Mouse (Mus musculus) frontal cortex, postnatal 36 days (tissue): Measurements from ENCODE around the gene Zgrf1.

Experiments used
- DNase-seq, 2 experiments: peaks; one replicate each; pipeline ENCODE4 v3.0.0; 2022; ENCODE audit warnings: low spot score in 2 of 2

Zgrf1 gene

DNA sequence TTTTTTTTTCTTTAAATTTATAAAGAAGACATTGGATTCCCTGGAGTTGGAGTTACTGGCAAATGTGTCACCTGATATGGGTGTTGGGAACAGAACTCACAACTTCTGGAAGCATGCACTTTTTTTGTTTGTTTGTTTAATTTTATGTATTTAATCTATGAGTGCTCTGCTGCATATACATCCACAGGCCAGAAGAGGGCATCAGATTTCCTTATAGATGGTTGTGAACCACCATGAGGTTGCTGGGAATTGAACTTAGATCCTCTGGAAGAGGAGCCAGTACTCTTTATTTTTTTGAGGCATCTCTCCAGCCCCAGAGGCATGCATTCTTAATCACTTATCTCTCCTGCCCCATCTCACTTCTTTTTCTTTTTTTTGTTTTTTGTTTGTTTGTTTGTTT is 4.9 kb downstream of the Zgrf1 start:
- DNase-seq = no peak

DNA sequence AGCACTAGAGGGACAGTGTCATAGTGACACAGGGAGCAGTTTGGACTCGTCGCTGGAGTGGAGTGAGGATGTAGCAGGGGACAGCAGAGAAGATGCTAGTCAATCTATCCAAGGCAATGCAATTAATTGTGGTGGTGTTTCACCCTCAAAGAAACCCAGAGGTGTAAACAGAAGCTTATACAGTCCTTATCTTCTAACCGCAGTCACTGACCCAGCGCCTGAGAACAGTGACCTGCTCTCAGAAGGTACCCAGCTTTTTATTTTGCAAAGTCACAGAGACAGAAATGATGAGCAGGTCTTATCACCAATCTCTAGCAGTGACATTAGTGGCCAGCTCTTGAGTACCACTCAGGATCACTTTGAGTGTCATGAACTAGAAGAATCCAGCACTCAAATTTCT is 9.7 kb downstream of the Zgrf1 start:
- DNase-seq = no peak

DNA sequence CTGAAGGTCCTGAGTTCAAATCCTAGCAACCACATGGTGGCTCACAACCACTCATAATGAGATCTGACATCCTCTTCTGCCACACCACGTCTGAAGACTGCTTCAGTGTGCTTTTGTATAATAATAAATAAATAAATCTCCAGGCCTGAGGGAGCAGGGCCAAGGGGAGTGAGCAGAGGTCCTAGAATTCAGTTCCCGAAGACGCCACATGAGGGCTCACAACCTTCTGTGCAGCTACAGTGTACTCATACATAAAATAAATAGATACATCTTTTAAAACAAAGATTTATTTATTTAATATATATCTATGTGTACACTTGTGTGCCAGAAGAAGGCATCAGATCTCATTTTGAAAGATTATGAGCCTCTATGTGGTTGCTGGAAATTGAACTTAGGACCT is 11.8 kb downstream of the Zgrf1 start:
- no peak for DNase-seq

DNA sequence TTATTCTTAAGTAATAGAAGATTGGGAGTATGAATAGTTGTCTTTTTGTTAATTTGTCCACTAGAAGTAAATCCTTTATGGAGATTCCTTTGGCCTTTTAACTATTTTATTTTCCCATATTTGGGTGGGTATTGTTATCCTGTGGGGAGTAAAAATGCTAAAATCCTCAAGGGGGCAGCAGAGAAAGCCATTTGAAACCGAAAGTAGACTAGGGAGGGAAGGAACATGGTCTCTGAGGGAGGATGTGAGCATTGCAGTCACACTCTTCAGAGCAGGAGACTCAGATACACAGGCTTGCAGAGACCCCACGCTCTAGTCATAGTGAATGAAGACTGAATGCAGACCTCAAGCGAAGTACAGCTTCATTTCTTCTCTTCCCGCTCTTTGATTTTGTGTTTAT is 19.3 kb downstream of the Zgrf1 start:
- DNase-seq = peak; percentile 19 to 60

DNA sequence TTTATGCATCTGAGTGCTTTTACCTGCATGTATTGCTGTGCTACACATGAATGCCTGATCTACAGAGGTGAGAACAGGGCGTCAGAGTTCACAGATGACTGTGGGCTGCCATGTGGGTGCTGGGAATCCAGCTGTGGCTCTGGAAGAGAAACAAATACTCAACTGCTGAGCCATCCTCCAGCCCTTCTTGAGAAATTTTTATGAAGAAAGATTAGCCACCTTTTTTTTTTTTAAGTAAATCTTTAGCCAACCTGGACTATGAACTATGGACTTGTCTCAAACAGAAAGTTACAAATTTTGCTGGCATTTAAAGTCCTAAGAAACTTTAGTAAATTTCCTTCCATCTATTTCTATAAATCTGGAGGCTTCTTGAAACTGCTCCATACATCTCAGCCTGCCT is 43.8 kb downstream of the Zgrf1 start:
- no peak for DNase-seq

DNA sequence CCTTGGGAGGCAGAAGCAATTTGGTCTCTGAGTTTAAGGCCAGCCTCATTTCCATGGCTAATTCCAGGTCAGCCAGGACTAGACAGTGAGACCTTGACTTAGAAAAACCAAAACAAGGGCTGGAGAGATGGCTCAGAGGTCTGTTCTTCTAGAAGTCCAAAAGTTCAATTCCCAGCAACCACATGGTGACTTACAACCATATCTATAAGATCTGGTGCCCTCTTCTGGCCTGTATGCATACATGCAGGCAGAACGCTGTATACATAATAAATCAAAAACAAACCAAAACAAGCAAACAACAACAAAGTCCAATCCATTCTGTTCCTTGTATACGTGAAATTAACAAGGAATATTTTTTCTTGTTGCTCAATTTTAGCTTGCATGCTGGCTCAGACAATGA is 54.8 kb downstream of the Zgrf1 start:
- no peak for DNase-seq

DNA sequence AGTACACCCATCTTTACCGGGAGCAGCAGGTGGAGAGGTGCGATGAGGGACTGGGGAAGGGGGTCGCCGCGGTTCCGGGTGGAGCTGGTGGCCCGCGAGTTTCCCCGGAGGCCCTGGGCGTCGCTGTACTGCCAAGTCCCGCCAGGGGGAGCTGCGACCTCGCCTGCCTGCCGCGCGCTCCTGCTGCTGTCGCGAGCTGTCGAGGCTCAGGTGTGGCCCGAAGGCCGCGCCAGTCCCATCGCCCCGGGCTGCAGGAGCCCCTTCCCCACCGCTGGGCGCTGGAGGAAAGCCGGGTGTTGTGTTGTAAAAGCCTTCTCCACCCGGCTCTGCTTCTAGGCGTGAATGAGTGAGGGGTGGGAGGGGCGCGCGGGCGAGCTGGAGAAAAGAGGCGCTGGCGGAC is 72.0 kb downstream of the Zgrf1 start:
- peak in 1 of 2 experiments; percentile 51 for DNase-seq

DNA sequence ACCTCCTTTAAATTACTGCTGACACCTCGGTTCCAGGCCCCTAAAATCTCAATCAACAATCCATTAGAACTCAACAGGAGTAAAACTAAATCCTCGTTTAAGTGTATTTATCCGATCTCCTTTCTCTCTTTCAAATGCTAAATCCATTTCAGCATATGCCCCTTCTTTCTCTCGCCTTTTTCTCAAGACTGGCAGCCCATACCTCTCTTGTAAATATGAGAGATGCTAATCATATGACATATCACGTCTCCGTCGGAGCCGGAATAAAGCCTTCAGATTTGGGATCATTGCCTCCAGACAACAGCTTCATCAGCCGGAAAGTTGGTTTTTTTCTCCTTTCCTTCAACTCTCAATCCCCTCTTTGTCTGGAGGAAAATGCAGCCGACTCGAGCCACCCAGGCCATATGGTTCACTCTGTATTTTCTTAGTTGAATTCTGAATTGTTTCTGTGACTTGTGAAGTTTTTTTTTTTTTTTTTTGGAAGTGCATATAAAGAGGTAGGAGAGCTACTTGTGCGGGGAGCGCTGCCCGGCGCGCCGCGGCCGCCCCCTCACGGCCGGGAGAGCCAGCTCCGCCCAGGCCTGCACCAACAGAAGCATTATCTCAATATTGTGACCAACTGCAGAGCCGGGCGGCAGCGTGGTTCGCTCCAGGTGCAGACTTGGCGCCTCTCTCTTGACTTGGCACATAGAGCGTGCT is 72.6 kb downstream of the Zgrf1 start:
- DNase-seq = peak in 1 of 2 experiments; percentile 11

DNA sequence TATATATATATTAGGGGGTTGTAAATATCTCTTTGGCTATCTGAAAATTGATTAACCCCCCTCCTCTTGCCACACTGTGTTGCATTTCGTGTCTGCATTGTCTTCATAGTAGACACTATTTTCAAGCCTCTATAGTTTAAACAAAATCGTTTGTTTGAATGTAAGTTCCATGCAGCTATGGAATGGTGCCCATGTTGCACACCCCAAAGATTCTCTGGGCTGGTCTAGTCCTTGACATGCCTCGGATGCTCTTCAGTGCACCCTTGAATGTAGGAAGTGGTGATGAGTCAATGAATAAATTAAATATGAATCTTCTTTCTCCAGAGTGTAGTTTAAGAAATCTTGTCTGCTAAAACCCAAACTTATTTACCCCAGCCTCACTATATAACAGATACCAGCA is 73.2 kb downstream of the Zgrf1 start:
- no peak for DNase-seq

DNA sequence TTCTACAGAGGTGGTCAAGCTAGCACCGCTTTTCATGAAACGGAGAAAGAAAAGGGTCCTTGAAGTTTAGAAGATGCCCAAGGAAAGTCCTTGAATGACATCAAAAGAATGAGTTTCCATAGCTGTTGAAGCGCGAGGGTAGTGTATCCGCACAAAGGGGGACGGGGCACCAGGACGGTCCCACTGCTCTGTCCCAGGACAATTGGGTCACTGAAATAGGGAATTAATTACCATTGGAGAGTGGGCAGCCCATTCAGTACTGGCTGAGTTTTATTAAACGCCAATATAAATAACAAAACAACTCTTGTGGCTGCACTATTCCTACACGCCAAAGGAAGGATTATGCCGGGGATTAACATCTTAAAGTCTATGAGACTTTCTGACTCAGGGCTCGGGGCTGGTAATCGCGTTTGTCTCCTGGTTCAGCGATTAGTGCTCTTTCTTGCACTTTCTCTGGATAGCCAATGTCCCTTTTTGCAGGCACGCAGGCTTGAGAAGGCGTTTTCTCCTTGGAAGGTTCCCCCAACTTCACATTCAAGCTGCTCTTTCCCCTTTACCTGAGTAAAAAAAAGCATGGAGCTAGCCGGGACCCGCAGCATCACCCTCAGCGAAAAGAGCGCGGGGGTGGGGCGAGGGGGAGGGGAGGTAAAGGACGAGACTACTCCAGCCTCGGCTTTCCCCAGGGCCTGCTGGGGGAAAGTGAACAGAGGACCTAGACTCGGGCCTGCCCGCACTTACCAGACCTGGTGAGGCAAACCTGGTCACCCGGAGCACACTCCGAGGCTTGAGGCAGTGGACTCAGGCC is 74.1 kb downstream of the Zgrf1 start:
- no peak for DNase-seq

DNA sequence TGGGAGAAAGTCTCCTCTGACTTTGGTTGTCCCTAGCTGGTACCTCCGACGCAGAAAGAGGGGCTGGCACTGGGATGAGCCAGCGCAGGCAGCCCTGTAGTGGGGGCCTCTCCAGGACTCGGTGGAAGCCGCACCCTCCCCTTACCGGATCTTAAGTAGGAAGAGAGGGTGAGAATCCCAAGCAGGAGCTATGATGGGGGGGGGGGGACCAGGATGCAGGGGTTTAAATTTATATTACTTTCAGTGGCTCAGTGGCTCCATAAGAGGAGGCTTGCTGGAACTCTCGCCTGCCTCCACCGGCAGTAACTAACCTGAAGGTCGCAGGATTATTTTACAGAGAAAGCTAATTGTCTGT is 74.6 kb downstream of the Zgrf1 start:
- DNase-seq = no peak

DNA sequence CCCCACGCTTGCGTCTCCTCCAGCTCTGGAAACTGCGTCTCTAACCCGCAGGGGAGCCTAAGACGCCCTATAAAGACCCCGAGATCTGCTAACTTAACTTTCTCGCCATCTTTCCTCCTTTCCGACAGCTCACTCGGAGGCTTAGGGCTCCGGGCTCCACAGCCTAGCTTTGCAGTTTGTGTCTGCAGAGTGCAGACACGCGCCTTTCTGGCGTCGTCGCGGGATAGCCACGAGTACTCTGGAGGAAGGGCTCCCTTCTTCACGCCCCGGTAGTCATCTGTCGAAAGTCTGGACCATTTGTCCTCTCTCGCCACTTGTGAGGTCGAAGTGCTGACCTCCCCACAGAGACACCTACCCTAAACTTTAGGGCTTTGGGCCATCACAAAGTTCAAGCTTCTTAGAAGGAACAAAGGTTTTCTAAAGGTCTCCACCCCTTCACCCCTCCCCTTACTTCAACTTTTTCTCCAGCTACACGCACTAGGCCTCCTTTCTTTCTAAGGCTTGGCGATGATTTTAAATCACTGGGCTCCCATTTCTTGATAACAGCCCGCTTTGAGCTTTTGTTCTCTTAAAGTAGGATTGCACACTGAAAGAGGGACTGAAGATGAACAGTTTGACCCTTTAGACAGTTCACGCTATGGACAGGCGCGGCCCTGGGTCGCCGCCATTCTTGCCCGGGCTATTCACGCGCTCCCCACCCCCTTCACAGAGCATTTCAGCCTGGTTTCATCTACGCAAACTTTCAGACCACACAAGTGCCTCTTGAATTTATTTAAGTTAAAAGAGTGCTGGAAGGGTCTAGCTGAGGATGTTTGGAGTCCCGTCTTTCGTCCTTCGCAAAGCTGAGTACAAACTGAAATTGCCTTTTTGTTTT is 75.3 kb downstream of the Zgrf1 start:
- DNase-seq = no peak

DNA sequence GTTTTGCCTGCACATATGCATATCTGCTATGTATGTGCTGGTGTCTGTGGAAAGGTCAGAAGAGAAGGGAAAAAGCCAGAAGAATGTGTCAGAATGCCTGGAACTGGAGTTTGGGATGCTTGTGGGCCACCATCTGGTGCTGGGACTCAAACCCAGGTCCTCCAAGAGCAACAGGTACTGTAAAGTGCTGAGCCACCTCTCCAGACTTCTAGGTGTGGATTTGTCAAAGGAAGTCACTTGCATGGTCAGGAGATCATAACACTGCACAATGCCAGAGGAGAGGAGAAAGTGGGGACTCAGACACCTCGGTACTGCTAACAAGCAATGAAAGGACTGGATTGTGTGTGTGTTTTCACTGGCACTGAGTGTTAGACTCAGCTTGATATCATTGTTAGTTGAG is 76.9 kb downstream of the Zgrf1 start:
- DNase-seq = no peak

DNA sequence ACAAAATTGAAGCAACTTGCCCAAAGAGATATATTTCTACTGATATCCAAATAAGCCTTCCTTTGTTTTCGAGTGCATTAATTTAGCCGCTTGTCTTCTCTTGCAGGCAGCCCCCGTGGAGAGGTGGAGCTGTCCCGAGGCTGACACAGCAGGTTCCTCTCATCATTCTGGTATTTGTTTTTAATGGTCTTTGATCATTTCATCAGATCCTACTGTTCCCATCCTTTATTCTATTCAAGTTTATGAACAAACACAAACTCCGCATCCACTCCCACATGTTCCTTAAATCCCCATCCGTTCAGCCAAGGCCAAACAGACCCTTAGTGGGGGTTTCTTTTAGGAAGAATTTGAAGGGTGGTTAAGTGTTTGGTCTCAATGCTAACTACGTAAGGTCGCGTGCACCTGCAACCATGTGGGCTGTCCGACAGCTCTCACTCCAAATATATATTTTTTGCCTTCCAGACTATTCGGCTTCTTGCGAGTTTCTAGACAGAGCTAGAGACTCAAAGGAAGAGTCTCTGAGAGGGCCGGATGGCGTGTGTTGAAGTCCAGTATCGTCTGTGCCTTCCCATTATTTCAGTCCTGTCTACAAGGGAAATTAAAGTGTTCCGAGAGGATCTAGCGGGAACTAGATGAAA is 77.6 kb downstream of the Zgrf1 start:
- no peak for DNase-seq

DNA sequence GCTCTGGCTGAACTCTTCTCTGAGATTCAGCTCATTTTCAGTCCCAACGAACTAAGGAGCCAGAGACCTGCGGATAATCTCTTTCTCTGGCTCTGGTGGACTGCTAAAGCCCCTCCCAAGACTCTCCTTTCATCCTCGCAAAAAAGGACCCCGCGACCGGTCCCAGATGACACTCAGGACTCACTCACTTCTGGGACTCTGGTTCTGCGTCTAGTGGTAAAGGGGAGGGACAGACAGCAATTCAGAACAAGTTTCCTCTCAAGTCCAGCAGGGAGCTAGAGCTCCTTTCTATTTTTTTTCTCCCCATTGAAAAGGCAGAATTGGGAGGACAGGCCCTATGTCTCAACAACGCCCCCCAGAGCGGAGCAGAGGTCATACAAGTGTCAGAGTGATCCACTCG is 78.3 kb downstream of the Zgrf1 start:
- DNase-seq = peak in 1 of 2 experiments; percentile 8

DNA sequence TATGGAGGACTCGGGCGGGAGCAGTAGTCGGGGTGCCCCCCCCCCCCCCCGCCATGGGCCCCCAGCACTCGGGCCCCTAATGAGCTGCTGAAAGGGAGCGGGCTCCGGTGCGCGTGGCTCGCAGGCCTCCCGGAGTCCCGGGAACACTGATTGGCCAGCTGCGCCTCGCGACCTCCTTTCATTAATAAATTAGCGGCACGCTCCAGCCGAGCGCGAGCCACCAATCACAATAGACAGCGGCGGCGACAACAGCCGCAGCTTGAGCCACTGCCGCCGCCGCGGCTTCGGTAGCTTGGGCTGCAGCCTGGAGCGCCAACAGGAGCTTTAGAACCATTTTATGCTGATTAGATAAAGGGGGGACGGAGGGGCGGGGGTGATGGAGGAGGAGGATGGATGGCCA is 79.2 kb downstream of the Zgrf1 start:
- DNase-seq = peak in 1 of 2 experiments; percentile 6

DNA sequence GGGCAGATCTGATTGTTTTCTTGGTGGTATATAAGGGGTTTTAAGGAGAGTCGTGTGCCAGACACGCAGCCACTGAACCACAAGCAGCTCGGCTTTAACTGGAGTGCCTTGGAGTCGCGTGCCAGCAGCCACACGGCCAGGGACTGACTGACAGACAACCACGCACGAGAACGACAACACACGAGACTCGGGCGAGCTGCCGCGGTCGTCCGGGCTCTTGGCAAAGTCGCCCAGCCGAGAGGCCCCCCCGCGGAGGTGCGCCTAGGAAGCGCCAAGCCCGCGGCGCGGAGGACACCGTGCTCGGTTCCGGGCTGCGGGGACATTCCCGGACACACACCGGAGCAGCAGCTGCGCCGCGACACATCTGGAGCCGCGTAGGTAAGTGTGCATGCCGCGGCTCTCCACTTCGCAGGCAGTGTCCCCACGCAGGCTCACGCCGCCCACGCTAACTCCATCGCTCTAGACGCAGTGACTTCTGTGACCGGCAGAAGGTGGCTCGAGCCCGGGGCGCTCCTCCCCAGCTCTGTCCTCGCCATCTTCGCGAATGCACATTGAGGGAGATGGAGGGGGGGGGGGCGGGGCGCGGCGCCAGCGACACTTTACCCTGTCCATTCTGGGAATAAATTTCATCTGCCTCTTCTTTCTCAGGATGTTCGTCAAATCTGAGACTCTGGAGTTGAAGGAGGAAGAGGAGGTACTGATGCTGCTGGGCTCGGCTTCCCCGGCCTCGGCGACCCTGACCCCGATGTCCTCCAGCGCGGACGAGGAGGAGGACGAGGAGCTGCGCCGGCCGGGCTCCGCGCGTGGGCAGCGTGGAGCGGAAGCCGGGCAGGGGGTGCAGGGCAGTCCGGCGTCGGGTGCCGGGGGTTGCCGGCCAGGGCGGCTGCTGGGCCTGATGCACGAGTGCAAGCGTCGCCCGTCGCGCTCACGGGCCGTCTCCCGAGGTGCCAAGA is 80.1 kb downstream of the Zgrf1 start, which contains the start of gene Neurog2:
TSS of gene Neurog2 (plus strand) at position 56 of the 953 bp plus-strand sequence.
- DNase-seq = peak in 1 of 2 experiments; percentile 19

DNA sequence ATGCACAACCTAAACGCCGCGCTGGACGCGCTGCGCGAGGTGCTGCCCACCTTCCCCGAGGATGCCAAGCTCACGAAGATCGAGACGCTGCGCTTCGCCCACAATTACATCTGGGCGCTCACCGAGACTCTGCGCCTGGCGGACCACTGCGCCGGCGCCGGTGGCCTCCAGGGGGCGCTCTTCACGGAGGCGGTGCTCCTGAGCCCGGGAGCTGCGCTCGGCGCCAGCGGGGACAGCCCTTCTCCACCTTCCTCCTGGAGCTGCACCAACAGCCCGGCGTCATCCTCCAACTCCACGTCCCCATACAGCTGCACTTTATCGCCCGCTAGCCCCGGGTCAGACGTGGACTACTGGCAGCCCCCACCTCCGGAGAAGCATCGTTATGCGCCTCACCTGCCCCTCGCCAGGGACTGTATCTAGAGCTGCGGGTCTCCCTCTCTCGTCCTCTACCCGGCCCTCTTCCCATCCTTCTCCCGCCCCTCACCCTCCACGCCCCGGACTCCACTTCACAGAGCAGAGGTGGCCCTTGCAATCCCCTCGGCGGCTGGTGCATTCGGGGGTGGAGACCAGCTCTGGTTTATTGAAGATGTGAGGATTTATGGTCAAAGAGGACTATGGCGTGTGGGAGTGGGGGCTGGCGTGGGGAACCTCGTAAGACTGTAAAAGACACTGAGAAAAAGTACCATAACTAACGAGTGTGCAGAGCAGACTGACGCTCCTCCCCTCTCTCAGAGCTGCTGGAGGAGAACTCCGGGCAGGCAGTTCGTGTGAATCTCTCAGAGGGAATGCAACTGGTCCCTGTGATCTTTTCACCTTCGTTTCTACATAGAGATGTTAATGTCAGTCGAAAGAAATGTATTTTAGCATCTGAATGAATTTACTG is 81.1 kb downstream of the Zgrf1 start:
- peak; percentile 65 to 70 for DNase-seq

DNA sequence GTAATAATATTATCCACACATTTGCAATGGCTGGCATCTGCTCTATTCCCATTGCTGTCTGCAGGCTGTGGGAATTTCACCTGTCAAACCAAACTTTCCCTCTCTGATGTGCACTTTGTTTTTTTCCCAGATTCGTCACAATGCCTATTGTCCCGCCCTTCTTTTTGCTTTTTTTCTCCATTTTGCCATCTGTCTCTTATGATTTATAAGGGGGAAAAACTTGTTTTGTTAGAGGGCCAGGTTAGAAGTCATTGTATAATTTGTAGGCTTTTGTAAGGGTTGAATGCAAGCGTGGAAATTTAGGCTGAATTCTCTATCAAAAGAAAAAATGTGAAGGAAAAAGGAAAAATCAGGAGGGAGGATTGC is 81.7 kb downstream of the Zgrf1 start:
- DNase-seq = no peak
